ENCODE assay signal across 10 mouse cellular contexts in genomic region chr12:117150611-117151395, GRCm38 (mm10).
DNase-seq lines count a peak whose midpoint lies in the region; ATAC-seq and TF ChIP-seq lines count a peak whose summit lies in the region.
"Had no signal": no experiment of that assay in that cellular context is flagged by ENCODE, and none has a peak within 500 bp of the region (broad histone marks: within the 10 kb centered on the region; RNA-seq: fewer than 3 reads in every experiment).

No protein-coding gene starts in this region.

- peak overlapping the region; percentile 41 for H3K4me3 ChIP-seq in layer of hippocampus, adult 2 months
- H3K4me3 ChIP-seq in hindbrain, embryonic 15.5 days: peak overlapping the region; percentile 3; the same call in 1 of the 2 replicates
- peak overlapping the region; percentile 25 for H3K4me3 ChIP-seq in neural tube, embryonic 11.5 days (ENCODE audit: low read depth, low read length)

- no peak overlapping the region; the same call in 1 of the 2 replicates for H3K9ac ChIP-seq in hindbrain, embryonic 15.5 days
- peak overlapping the region; percentile 50 for H3K9ac ChIP-seq in neural tube, embryonic 11.5 days (ENCODE audit: low read length)

- peak overlapping the region; percentile 90 for H3K4me2 ChIP-seq in hindbrain, embryonic 15.5 days
- peak overlapping the region; percentile 50 for H3K4me2 ChIP-seq in neural tube, embryonic 11.5 days (ENCODE audit: low read depth)

- ATAC-seq in hindbrain, embryonic 15.5 days (ENCODE audit: low FRiP score, low read depth): no peak
- no peak for ATAC-seq in neural tube, embryonic 11.5 days (ENCODE audit: insufficient read depth, low FRiP score, low TSS enrichment)

- DNase-seq in layer of hippocampus, adult 2 months (ENCODE audit: low spot score in 2 of 2): no peak
- no peak for DNase-seq in layer of hippocampus, adult 9-11 months
- peak; percentile 63 for DNase-seq in embryo, embryonic 9.5 days (ENCODE audit: extremely low spot score)
- peak; percentile 72 for DNase-seq in neural tube, embryonic 11.5 days (ENCODE audit: low spot score)
- DNase-seq in right cerebral cortex, postnatal 36 days (ENCODE audit: low spot score in 2 of 2): no peak
- no peak for DNase-seq in urinary bladder, adult 18-20 months (ENCODE audit: low spot score in 2 of 2)
- no peak for DNase-seq in testis, postnatal 14 days (ENCODE audit: low spot score)
- DNase-seq: lung, postnatal 36 days had no signal

- peaks cover 29% of the 10 kb centered on the region for H3K27me3 ChIP-seq in hindbrain, embryonic 15.5 days
- peaks cover 41% of the 10 kb centered on the region for H3K27me3 ChIP-seq in neural tube, embryonic 11.5 days (ENCODE audit: control insufficient read depth, insufficient read depth, low read length)

- H3K4me1 ChIP-seq in hindbrain, embryonic 15.5 days (replicated peaks): peaks cover 46% of the 10 kb centered on the region
- H3K4me1 ChIP-seq in neural tube, embryonic 11.5 days (ENCODE audit: control insufficient read depth, insufficient read depth, low read length): peaks cover 23% of the 10 kb centered on the region

- H3K36me3 ChIP-seq in hindbrain, embryonic 15.5 days: no peaks in the 10 kb centered on the region
- H3K36me3 ChIP-seq in neural tube, embryonic 11.5 days (ENCODE audit: control insufficient read depth, insufficient read depth, low read length): no peaks in the 10 kb centered on the region
- H3K36me3 ChIP-seq: G1E had no signal

- WGBS in hindbrain, embryonic 15.5 days: 8% methylated on average over 33 of the region's 33 CpGs
- 4% methylated on average over 33 of the region's 33 CpGs for WGBS in neural tube, embryonic 11.5 days

- H3K27ac ChIP-seq in layer of hippocampus, adult 2 months: peak overlapping the region; percentile 74
- no peak overlapping the region for H3K27ac ChIP-seq in hindbrain, embryonic 15.5 days (replicated peaks)
- 0 out of 2 replicates have a peak overlapping the region, but pooled peaks have one; percentile 20 for H3K27ac ChIP-seq in neural tube, embryonic 11.5 days (ENCODE audit: low read depth, low read length)

- no peak for TF ChIP-seq CTCF in layer of hippocampus, adult 2 months (conservative IDR thresholded peaks at IDR 0.05)

- H3K9me3 ChIP-seq in hindbrain, embryonic 15.5 days: no peaks in the 10 kb centered on the region
- H3K9me3 ChIP-seq in neural tube, embryonic 11.5 days (ENCODE audit: control insufficient read depth, low read length): no peaks in the 10 kb centered on the region

Comparison
In these comparisons a context has a peak if more than half of its experiments do, and no peak if none do; other contexts are left out.
1. DNase-seq: peak in embryo, embryonic 9.5 days (single experiment) and neural tube, embryonic 11.5 days (single experiment); none in layer of hippocampus, adult 2 months (0 of 2), layer of hippocampus, adult 9-11 months (single experiment), right cerebral cortex, postnatal 36 days (0 of 2), urinary bladder, adult 18-20 months (0 of 2) and testis, postnatal 14 days (single experiment).
2. Peak in every context shown above with its lines, with median percentiles within 50 percentile points of each other: H3K4me3 ChIP-seq.